Mouse (Mus musculus) gastrocnemius, postnatal 14 days (tissue): ENCODE data around the gene Stard3. TPM values are rescaled to one million over a fixed set of nuclear protein-coding genes. Genes with fewer than 3 reads are reported as not detected.
A peak's percentile ranks its signal among the peaks of the same experiment; 100 is the strongest.

ENCODE experiments used
- DNase-seq: peaks from one replicate; pipeline ENCODE4 v3.0.0; 2021; ENCODE audit warnings: mixed read lengths
- intact Hi-C: fragments of 180-260 bp; cut with DNase I; formaldehyde crosslinking; loops from one replicate; pipeline ENCODE4 v1.15.1; 2025; ENCODE audit warnings: low total_unique reads
- long read RNA-seq, 2 experiments: library from polyadenylated mRNA; stranded (forward); transcript quantifications; one replicate each; pipeline ENCODE4 v2.0.0; 2021
- total RNA-seq, 2 experiments: library from RNA; stranded (reverse); gene quantifications; 2 replicates each; pipeline ENCODE4 v1.2.3; 2021

Stard3 gene
- 1 to 10 TPM; 7.3 to 9.4 TPM for total RNA-seq
- long read RNA-seq, experiment 1, transcript Stard3-201 (15 exons, 2,070 nt), result major isoform, 21 of 28 reads
- long read RNA-seq, experiment 1, partial matches to known transcripts, result 3 of 28 reads
- long read RNA-seq, experiment 1, other reads (novel, unspliced or antisense), result 4 of 28 reads
- long read RNA-seq, experiment 2, transcript Stard3-201 (15 exons, 2,070 nt), result major isoform, 29 of 41 reads
- long read RNA-seq, experiment 2, partial matches to known transcripts, result 5 of 41 reads
- long read RNA-seq, experiment 2, other reads (novel, unspliced or antisense), result 7 of 41 reads

DNA sequence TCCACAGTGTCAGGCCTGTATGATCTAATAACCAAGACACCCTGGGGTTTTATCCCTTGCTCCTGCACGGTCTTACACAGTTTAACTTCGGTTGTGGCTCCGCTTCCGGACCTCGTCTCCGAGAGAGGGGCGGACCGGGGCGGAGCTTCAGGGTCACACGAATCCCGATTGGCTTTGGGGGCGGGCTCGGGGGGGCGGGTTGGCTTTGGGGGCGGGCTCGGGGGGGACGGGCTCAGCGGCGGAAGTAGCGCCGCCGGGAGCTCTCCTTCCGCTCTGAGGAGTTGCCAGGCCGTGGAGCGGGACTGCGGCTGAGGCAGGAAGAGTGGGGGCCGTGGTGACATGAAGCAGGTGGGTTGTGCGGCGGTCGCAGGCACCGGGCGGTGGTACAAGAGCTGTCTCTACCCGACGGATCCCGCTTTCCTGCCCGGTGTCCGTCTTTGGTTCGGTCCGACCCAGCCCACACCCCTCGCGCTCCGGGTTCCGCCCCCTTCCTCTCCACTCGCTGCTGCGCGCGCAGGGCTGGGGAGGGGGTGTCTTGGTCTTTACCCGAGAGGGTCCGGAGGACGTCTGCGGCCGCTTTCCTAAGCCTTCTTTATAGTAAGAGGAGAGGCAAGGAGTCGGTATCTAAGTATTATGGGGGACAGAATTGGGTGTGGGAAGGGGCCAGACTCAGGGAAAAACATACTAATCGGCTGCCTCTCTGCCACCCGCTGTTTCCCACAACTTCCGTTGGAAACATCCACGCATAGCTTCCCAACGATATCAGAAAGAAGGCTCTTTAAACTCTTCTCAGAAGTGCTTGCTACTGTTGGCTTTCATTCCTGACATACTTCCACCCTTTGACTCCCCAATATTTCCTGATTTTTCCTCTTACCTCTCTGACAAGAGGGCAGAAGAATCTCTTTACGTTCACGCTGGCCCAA is at the start of gene Stard3:
Stard3 (plus strand) TSS at position 208 of the 923 bp plus-strand sequence.
- intact Hi-C loops, result no loop called here
- peak; percentile 94 for DNase-seq

DNA sequence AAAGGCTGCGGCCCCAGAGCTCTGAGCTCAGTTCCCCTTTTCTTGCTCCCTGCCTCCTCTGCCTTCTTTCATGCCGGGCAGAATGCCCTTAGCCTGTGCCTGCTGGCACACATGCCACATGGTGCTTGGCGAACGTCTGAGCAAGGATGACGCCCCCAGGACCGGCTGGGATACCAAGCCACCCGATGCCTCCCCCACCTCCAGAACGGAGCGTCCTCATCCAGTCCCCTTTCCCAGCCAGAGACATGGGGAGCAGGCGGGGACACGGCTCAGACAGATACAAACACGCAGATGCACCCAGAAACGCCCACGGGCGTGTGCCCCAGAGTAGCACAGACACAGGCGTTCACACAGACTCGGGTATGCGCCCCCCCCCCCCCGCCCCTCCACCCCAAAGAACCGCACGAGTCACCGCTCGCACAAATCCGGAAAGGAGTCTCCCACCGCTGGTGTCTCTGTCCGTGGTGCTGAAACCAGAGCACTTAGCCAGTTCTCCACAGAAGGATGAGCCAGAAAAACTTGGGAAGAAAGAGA is 44.3 kb upstream of the Stard3 start:
- intact Hi-C loops, result no loop called here
- DNase-seq, result peak; percentile 62

DNA sequence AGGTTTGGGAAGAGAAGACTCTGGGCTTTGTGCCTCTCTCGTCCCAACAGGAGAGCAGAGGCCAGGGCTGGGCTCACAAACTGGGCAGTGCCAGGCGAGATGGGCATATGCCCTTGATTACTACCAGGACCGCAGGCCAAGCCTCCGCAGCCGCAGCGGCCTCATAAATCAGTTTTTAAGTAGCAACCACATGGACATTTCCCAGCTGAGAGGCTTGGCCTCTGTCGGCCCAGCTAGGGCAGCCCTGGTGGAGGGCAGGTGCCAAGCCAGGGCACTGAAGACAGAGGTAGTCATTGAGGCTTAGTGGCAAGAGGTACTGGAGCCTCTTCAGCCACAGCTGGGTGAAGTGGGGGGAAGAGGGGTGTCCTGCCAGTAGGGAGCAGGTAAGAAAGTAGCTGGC is 40.7 kb upstream of the Stard3 start:
- intact Hi-C loops, result no loop called here
- no peak for DNase-seq

DNA sequence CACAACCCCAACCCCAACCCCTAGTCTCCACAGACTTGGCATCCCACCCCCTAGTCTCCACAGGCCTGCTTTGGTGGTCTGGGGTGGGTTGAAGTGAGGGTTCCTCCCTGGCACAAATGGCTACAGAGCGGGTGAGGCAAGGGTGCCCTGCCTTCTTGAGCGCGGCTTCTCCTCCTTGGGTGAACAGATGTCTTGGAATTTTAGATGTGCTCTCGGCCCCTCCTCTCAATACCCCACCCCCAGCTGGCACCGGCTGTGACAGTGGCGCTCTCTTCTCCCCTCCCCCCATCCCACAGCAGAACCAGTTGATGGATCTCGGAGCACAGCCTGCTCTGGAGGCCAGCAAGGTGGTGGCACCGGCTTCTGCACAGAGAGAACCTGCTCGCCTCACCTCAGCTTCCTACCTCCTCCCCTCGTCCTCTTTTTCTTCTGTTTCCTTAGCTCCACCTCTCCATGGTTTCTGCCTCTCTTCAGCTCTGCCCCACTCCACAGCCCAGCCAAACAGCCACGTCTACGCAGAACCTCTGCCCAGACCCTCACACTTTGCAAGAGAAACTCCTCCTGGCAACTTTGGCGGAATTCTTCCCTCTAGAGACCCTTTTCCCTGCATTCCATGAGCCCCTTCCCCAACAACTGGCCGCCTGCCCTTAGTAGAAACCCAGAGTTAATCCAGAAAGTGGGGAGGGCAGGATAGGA is 39.6 kb upstream of the Stard3 start:
- no peak for DNase-seq
- intact Hi-C loops, result no loop called here

DNA sequence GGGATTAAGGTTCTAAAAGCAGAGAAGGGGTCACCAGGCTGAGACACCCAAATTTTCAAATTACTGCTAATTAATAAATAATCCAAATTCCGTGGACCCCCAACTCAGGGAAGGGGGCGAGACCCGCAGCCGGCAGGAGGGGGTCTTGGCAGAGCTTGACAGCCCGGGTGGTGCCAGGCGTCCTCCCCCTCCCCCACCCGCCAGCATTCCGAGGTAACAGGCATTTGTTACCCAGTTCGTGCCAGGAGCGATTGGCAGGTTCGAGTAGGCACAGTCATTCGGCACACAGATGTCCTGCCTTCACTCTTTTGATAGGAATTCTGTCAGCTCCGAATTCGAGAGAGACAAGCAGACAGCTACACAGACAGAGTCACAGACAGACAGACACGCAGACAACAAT is 39.0 kb upstream of the Stard3 start:
- intact Hi-C loops, result no loop called here

DNA sequence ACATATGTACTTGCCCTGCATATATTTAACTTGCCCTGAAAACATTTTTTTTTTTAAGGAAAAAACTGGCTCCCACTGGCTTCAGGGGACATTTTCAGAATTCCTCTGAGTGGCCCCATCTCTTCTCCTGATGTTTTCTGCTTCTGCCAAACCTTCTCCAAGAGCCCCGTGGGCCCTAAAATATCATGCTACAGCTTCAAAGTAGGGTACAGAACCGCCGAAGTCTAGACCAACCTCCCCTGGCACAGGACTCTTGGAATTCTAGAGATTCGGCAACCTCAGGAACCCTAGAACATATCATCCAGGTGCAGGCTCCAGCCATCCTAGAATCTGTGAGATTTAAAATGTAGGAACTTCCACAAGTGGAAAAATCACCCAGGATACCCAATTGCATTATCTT is 38.6 kb upstream of the Stard3 start:
- no peak for DNase-seq
- intact Hi-C loops, result no loop called here

More for the DNA sequence above, 39.0 kb upstream of the Stard3 start:
- no peak for DNase-seq

DNA sequence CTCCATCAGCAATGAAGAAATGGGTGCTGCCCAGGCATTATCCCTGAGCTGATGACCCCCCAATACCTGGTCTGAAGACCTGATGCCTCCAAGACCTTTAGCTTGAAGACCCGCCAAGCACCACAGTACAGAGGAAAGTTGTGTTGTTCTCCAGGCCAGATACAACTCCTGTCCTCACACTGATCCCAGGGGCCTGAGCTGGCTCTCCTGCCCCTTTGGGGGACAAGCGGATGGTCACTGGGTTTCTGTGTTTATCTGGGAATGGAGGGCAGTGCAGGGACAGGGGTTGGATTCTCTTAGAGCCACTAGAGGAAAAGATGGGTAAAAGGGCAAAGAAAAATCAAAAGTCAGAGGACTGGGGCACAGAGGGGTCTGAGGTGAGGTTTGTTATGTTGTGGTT is 38.2 kb upstream of the Stard3 start:
- intact Hi-C loops, result no loop called here
- DNase-seq, result no peak

DNA sequence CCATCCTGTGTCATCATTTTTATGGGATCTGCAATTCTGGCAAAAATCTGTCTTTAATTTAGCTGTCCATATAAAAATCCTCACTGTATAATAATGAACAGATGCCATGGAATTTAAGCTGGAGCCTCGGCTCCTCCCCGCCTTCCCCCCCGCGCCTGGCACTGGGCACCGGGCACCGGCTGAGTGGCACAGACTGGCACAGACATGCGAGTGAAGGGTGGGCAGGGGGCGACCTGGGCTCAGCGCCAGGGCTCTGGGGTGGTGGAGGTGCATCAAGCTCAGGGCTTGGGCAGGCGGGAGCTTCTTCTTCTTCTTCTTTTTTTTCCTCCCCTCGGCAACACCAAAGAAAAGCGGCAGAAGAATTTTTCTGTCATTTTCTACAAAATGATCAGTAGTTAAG is 37.8 kb upstream of the Stard3 start:
- intact Hi-C loops, result no loop called here
- no peak for DNase-seq

DNA sequence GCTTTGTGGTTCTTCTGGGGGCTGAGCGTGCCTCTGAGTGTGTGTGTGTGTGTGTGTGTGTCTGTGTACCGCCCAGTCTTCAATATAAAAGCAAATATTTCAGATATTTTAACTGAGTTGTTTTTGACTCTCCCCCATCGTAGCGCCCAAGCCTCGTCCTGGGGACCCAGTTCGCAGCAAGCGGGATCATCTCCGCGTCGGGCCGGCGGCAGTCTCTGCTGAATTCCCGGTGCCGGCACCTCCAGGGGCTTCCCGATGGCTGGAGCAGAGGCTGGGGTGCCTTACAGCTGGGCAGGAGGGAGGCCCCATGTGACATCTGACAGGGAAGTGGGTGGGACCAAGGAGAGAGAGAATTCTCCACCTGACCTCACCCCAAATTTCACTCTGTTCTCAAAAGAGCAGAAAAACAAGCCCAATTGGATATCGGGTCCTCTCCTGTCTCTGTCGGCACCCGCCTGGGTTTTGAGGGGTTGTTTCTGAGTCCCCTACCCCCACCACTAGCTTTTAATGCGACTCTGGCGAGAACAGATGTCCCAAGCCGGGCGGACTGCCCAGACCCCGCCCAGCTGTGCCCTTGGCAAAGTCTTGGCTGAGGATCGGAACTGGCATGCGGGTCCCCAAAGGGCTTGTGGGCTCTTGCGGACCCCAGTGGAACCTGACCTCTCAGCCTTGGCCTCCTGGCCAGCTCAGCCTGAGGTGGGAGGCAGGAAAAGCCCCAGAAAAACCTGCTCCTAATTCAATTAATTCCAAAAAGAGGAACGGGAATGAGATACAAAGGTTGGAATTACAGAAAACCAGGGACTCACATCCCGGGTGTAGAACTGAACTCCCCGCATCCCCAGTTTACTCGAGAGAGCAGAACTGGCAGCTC is 37.1 kb upstream of the Stard3 start:
- intact Hi-C loops, result no loop called here
- DNase-seq, result no peak

DNA sequence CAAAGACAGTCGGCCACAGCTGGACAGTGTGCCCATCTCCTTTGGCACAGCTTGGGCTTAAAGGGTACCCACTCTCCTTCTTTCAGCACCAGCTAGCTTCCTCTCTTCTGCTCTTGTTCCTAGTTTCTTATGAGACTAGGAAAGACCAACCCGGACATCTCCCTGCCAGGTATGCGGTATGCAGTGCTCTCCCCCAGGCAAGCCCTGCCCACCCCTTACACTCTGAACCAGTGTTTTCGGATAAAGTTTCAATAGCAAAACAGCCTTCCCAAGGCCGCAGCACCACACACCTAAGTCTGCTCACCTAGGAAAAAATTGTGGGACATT is 36.5 kb upstream of the Stard3 start:
- intact Hi-C loops, result no loop called here

DNA sequence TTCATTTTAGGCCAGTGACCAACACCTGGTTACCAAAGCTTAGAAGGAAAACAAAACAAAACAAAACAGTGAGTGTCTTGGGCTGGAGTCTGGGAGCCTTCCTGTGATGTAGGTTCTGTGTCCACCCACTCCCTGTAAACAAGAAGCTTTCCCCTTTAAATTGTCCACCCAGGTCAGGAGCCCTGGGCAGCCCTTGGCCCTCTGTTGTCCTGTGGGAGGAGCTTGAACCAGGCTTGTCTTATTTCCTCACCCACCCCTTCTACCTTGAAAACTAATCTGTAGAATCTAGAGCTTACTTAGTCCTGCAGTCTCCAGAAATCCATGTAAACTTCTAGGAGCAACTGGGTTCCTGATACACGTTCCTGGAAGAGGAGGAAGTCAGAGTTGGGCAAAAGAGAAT is 36.0 kb upstream of the Stard3 start:
- intact Hi-C loops, result no loop called here
- DNase-seq, result no peak

More for the DNA sequence above, 36.5 kb upstream of the Stard3 start:
- DNase-seq, result no peak

DNA sequence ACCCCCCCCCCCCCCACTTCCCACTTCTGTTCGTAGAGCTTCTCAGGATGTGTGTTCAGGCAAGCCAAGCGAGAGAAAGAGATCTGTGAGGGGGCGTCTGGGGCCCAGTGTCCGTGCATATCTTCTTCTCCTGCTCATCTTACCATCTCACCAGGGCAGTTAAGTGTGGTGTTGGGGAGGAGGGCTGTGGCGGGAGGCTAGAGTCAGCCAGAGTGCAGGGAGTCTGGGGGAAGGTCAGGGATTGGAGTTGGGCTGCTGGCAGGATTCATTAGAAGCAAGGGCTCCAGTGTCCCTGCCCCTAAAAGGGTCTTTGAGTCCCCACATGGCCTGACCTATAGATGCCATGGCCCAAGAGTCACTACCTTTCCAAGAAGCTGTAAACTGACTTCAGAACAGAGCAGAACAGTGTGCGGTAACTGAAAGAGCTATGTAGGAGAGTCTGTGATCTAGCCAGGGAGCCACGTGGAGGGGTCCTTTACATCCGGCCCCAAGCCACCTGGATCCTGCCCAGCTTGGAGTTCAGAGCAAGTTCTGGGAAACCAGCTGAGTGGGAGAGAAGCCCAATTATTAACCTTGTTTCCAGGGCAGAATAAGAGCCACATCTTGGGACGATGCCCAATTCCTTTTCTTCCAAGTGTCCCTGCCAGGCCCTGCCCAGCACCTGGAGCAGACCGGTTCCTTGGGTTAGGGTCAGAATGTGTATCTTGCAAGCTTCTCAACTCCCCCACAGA is 34.9 kb upstream of the Stard3 start:
- intact Hi-C loops, result no loop called here
- DNase-seq, result no peak

DNA sequence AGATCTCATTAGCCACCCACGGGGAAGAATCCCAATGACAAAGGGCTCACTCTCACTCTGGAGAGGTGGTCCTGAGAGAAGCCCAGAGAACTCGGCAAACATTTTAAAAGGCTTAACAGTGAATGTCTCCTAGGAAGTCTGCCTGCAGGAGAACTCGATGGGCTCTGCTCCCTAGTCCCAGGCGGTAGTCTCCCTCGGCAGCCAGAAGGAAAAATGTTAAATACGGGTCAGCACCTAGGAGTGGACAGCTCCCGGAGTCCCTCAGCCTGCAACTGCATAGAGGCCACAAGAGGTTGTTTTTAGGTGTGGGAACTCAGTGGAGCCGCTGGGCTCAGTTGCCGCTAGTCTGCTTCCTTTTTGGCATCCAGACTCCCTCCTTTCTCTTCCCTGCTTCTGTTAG is 34.2 kb upstream of the Stard3 start:
- intact Hi-C loops, result no loop called here
- no peak for DNase-seq

DNA sequence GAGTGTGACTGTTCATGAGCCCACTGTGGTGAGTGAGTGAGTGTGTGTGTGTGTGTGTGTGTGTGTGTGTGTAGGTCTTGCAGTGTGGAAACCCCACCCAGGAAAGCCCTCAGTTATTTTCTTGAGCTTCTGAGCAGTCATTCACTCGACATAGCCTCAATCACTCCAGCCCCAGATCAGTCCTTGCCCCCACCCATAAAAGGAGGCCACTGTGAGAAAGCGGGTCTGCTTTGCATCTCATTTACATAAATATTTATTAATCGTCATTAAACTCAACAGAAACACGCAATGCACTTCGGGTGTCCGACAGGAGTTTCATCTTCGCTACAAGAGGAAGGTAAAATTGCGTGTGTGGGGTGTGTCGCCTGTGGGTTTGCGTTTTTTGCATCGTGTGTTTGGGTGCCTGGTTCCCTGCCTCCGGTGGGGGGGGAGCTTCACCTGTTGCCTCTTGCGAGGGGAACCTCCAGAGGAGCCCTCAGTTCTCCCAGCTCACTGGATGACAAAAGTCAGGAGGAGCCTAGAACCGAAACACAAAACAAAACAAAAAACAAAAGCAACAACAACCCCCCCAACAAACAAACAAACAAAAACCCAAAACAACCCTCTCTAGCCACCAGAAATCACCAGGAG is 32.9 kb upstream of the Stard3 start:
- DNase-seq, result no peak
- intact Hi-C loops, result no loop called here

DNA sequence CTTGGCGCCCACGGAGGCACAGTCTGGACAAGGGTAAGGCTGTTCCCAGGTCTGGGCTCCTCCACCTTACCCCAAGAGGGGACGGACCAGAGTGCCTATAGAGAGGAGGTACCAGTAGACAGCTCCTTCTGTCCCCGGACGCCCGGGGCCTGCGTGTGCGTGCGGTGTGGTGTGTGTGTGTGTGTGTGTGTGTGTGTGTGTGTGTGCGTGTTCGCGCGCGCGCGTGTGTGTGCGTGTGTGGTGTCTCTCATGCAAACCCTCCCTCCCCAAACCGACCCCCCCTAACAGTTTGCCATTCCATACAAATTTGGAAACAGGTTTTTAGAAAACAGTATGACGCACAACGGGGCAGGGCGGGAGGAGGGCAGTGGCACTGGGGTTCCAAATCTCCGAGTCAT is 32.3 kb upstream of the Stard3 start:
- no peak for DNase-seq
- intact Hi-C loops, result no loop called here

DNA sequence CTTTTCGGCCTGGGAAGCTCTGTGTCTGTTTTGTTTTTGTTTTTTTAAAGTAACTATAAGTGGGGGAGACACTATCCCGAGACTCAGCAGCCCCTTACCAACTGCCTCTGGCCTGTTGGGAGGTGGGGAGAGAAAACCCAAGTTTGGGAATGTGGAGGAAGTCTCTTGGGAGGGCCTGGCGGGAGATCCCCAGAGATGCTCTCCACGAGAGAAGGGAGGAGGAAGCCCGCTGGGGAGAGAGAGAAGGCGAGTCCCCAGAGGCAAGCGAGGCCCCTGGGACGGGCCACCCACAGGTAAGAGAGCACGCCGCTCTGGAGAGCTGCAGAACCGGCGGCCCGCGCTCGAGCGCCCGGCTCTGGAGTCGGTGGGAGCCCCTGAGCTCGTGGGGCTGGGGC is 31.4 kb upstream of the Stard3 start:
- no peak for DNase-seq
- intact Hi-C loops, result no loop called here

DNA sequence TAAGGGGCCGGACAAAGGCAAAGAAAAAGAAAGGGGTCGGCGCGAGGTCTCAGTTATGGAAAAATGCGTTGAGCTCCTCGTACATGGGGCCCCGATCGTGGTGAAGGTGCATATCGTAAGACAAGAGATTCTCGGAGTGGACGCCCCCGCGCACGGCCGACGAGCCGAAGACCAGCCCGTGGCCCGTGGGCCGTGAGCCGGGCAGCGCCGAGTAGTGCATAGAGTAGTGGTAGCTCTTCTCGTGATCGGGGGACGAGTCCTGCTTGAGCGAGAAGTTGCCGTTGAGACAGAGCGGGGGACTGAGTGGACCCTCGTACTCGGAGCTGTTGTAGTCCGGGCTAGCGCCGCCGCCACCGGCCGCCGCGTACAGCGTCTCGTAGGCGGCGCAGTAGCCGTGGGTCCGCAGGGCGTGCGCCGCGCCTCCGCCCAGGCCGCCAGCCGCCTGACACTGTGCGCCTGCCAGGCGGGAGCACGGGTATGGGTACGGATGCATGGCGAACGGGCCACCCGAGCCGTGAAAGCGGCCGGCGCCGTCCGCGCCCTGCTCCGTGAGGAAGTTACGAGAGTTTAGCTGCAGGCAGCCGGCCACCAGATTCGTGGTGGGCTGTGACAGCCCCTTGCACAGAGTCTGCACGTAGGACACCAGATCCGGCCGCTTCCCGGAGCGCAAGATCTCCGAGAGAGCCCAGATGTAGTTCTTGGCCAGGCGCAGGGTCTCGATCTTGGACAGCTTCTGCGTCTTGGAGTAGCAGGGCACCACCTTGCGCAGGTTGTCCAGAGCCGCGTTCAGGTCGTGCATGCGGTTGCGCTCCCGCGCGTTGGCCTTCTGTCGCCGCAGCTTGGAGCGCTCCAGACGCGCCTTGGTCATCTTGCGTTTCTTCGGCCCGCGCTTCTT is 30.8 kb upstream of the Stard3 start:
- DNase-seq, result no peak
- intact Hi-C loops, result no loop called here
